Mouse (Mus musculus): ENCODE data around the gene Gadd45b.

DNA sequence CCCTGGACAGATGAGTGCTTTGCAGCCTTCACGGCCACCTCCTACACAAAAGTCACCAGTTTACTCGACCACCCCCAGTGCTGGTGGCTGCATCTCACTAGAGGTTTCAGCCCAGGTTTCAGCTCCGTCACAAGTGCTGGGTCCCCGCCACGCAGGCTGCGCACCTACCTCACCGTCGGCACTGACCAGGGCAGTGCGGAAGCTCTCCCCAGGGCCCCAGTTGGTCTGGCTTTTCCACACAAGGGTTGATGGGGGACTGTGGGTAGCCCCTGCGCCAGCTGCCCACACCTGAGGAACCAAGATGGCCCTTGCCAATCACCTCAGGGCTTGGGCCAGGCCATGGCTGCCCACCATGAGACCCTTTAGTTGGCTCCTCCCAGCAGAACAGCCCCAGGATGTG lies 26.6 kb upstream of the Gadd45b start:
- TF ChIP-seq CTCF (IDR thresholded peaks at IDR 0.05; ENCODE audit: low read depth) (no peak), EP300 (IDR thresholded peaks at IDR 0.05; ENCODE audit: low read depth) (no peak)
